Mouse (Mus musculus): ENCODE measurements around the gene Entpd4b. TPM values are rescaled to one million over a fixed set of nuclear protein-coding genes. Genes with fewer than 3 reads are reported as not detected.
"Not testable (repeated sequence)": the region's sequence is repeated elsewhere in the genome, so short reads cannot be mapped to it uniquely, and the experiment has no call there.

The Entpd4b gene
- polyA plus RNA-seq, 1 experiment from 2014 or later: 13.1 TPM

DNA sequence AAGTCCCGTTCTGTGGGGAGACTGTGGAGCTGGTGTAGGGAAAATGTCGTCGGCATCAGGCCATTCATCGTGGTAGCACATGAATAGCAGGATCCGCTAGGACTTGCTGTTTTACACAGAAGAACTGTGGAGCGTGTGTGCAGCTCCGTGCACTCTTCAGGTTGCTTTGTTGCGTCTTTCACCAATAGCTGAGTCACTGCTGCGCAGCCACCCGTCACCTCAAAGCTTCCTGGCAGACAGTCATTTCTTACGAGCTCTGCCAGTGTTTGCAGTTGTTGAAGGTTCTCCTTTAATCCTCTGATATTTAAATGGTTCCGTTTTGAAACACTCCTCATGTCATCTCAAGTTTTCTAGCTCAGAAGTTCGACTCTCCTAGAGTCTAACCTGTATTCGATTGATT, 2.3 kb downstream of the Entpd4b start:
- H3K4me2 ChIP-seq (replicated peaks); ATAC-seq (ENCODE audit: low FRiP score, low read depth); H3K4me3 ChIP-seq; H3K9ac ChIP-seq; H3K36me3 ChIP-seq; H3K9me3 ChIP-seq; H3K27me3 ChIP-seq (replicated peaks); H3K4me1 ChIP-seq; H3K27ac ChIP-seq: not testable (repeated sequence)
- WGBS: no CpG with 5 or more reads among the region's 14 CpGs

Other genes starting within 250 kb of the Entpd4b start
- gene Gm16867, start 52.1 kb upstream of the Entpd4b start, polyA plus RNA-seq (2016; fragmentation: Nextera tagmentation; extraction: Ambion mirVana): not detected in 2 replicates
- not detected in 2 replicates for gene Gm27179, start 42.9 kb upstream of the Entpd4b start, polyA plus RNA-seq (2016; fragmentation: Nextera tagmentation; extraction: Ambion mirVana)